In the genomic region with DNA sequence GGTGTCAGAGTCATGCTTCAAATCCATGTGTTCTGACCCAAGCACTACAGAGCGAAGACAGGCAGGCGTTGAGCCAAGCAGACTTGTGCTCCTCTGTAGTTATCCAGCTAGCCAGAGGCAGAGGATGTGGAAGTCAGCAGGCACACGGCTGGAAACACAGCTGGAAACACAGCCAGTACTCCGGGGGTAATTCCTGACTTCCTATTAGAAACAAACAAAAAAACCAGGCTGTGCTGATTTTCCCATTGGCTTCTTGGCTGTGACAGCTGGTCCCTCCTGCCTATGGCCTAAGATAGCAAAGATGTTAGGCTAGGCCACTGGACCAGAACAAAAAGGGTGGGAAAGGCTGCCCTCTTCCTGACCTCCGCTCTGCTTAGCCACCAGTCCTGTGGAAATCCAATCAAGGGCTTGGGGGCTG, we compare ENCODE assay signal across 9 mouse cellular contexts.
A peak's percentile ranks its signal among the peaks of the same experiment; 100 is the strongest.
DNase-seq lines count a peak whose midpoint lies in the region; ATAC-seq lines count a peak whose summit lies in the region.
"Had no signal": no experiment of that assay in that cellular context is flagged by ENCODE, and none has a peak within 500 bp of the region (broad histone marks: within the 10 kb centered on the region; RNA-seq: fewer than 3 reads in every experiment).

No protein-coding gene starts in this region.

- peak; percentile 65 for DNase-seq in hindbrain, embryonic 10.5 days (ENCODE audit: low spot score)
- peak; percentile 81 for DNase-seq in embryo, embryonic 10 days (ENCODE audit: low spot score)
- no peak for DNase-seq in right cerebral cortex, postnatal 36 days (ENCODE audit: low spot score in 2 of 2)
- DNase-seq in left cerebral cortex, postnatal 4 days, result no peak
- DNase-seq in left cerebral cortex, adult 18-20 months (ENCODE audit: low spot score in 2 of 2), result no peak
- DNase-seq: liver, postnatal 0 days had no signal

- H3K9ac ChIP-seq in hindbrain, embryonic 13.5 days, result no peak overlapping the region
- H3K9ac ChIP-seq in heart, embryonic 16.5 days (ENCODE audit: low read length), result no peak overlapping the region
- no peak overlapping the region for H3K9ac ChIP-seq in limb, embryonic 12.5 days (replicated peaks)
- H3K9ac ChIP-seq: liver, postnatal 0 days had no signal

- no peak overlapping the region for H3K4me3 ChIP-seq in hindbrain, embryonic 10.5 days
- no peak overlapping the region for H3K4me3 ChIP-seq in hindbrain, embryonic 13.5 days
- no peak overlapping the region for H3K4me3 ChIP-seq in heart, embryonic 16.5 days (ENCODE audit: low read length)
- no peak overlapping the region for H3K4me3 ChIP-seq in limb, embryonic 12.5 days (replicated peaks)

- no peak for ATAC-seq in hindbrain, embryonic 13.5 days (ENCODE audit: low FRiP score)
- peak; percentile 51; the same call in 1 of the 2 replicates for ATAC-seq in heart, embryonic 16.5 days (replicated peaks; ENCODE audit: extremely low read depth, insufficient read depth, low FRiP score)
- ATAC-seq in limb, embryonic 12.5 days (ENCODE audit: insufficient number of reproducible peaks, insufficient read depth, low FRiP score, low TSS enrichment, low read depth), result peak; percentile 40; the same call in 1 of the 2 replicates

- H3K27ac ChIP-seq in hindbrain, embryonic 10.5 days, result peak overlapping the region; percentile 79
- no peak overlapping the region for H3K27ac ChIP-seq in hindbrain, embryonic 13.5 days
- H3K27ac ChIP-seq in heart, embryonic 16.5 days (ENCODE audit: low read length), result no peak overlapping the region
- H3K27ac ChIP-seq in limb, embryonic 12.5 days, result no peak overlapping the region

- no peak overlapping the region for H3K4me2 ChIP-seq in hindbrain, embryonic 13.5 days
- no peak overlapping the region for H3K4me2 ChIP-seq in heart, embryonic 16.5 days (ENCODE audit: low read depth, low read length)
- no peak overlapping the region for H3K4me2 ChIP-seq in limb, embryonic 12.5 days

- no peaks in the 10 kb centered on the region for H3K36me3 ChIP-seq in hindbrain, embryonic 10.5 days
- H3K36me3 ChIP-seq in hindbrain, embryonic 13.5 days, result no peaks in the 10 kb centered on the region
- no peaks in the 10 kb centered on the region for H3K36me3 ChIP-seq in heart, embryonic 16.5 days (ENCODE audit: control insufficient read depth, insufficient read depth)
- H3K36me3 ChIP-seq in limb, embryonic 12.5 days, result no peaks in the 10 kb centered on the region

- WGBS in hindbrain, embryonic 10.5 days, result 29% methylated on average over 5 of the region's 5 CpGs
- 33% methylated on average over 5 of the region's 5 CpGs for WGBS in hindbrain, embryonic 13.5 days
- WGBS in heart, embryonic 16.5 days, result 41% methylated on average over 5 of the region's 5 CpGs
- 29% methylated on average over 5 of the region's 5 CpGs for whole genome bisulfite sequencing in limb, embryonic 12.5 days

- intact Hi-C loops in left cerebral cortex, postnatal 4 days (cut with DNase I), result no loop called here

- H3K27me3 ChIP-seq in hindbrain, embryonic 10.5 days (ENCODE audit: insufficient read depth, poor library complexity, severe bottlenecking), result peaks cover 4% of the 10 kb centered on the region; the same call in 1 of the 2 replicates
- H3K27me3 ChIP-seq in hindbrain, embryonic 13.5 days, result no peaks in the 10 kb centered on the region
- no peaks in the 10 kb centered on the region for H3K27me3 ChIP-seq in heart, embryonic 16.5 days (ENCODE audit: control insufficient read depth, insufficient read depth, low read length)
- peaks cover 14% of the 10 kb centered on the region for H3K27me3 ChIP-seq in limb, embryonic 12.5 days

- H3K4me1 ChIP-seq in hindbrain, embryonic 10.5 days (replicated peaks), result peaks cover 40% of the 10 kb centered on the region
- peaks cover 22% of the 10 kb centered on the region for H3K4me1 ChIP-seq in hindbrain, embryonic 13.5 days (replicated peaks)
- H3K4me1 ChIP-seq in heart, embryonic 16.5 days (ENCODE audit: control insufficient read depth, insufficient read depth, low read length), result peaks cover 13% of the 10 kb centered on the region
- H3K4me1 ChIP-seq in limb, embryonic 12.5 days (replicated peaks), result peaks cover 34% of the 10 kb centered on the region

- no peaks in the 10 kb centered on the region for H3K9me3 ChIP-seq in hindbrain, embryonic 10.5 days
- H3K9me3 ChIP-seq in hindbrain, embryonic 13.5 days, result no peaks in the 10 kb centered on the region
- H3K9me3 ChIP-seq in heart, embryonic 16.5 days (replicated peaks; ENCODE audit: control insufficient read depth, low read length), result no peaks in the 10 kb centered on the region
- H3K9me3 ChIP-seq in limb, embryonic 12.5 days, result no peaks in the 10 kb centered on the region

Comparison
In these comparisons a context has a peak if more than half of its experiments do, and no peak if none do; other contexts are left out.
1. DNase-seq: peak in hindbrain, embryonic 10.5 days (single experiment) and embryo, embryonic 10 days (single experiment); none in right cerebral cortex, postnatal 36 days (0 of 2), left cerebral cortex, postnatal 4 days (single experiment) and left cerebral cortex, adult 18-20 months (0 of 2).